Mouse (Mus musculus): ENCODE results near the gene Med20. TPM values are rescaled to one million over a fixed set of nuclear protein-coding genes. Genes with fewer than 3 reads are reported as not detected.
A peak's percentile ranks its signal among the peaks of the same experiment; 100 is the strongest.
"Not testable (repeated sequence)": the region's sequence is repeated elsewhere in the genome, so short reads cannot be mapped to it uniquely, and the experiment has no call there.

Gene Med20
- polyA plus RNA-seq, 2 experiments = 23.1 to 23.2 TPM

DNA sequence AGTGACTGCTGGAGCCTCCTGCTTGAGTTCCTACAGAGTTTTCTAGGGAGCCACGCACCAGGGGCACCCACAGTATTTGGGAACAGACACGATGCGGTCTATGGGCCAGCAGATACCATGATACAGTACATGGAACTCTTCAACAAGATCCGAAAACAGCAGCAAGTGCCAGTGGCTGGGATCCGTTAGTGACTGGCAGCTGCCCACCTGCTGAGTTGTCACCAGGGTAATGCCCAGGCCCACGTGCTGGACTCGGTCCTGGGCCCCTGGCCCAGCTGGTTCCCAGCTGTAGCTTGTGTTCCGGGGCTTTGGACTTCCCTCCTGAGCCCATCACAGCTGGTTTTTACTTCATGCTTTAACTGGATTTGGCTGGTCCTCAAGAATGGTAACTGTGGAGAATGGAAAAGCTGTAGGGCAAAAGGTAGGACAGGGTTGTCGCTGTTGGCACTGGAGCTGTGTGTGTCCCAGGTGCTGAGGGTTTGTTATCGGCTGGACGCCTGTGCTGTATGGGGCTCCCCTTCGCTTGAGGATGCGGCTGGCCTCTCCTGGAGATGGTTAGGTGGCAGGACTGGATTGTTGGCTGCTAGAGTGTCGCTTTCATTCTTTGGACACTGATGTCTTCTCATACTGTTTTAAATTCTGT is 11.7 kb downstream of the Med20 start:
- 92% methylated on average over 14 of the region's 14 CpGs for WGBS (ENCODE audit: insufficient replicate concordance)
- Histone ChIP-seq H3K4me1 (replicated peaks; ENCODE audit: control insufficient read depth in 2 of 2, insufficient read depth in 2 of 2, low read length in 1 of 2) (peaks cover 7 to 15% of the 10 kb centered on the region in 2 experiments), H3K27me3 (ENCODE audit: control insufficient read depth, insufficient read depth, low read length) (no peaks in the 10 kb centered on the region), H3K9ac (replicated peaks) (no peak overlapping the region), H3K36me3 (replicated peaks; ENCODE audit: control insufficient read depth, insufficient read depth, low read depth) (peaks cover 59% of the 10 kb centered on the region), H3K27ac (no peak overlapping the region), H3K9me3 (ENCODE audit: control insufficient read depth, low read length) (no peaks in the 10 kb centered on the region), H3K4me3 (ENCODE audit: insufficient read depth in 1 of 2, low read depth in 2 of 2, low read length in 2 of 2) (no peak overlapping the region), H3K4me2 (ENCODE audit: low read depth) (no peak overlapping the region)
- TF ChIP-seq EP300 (IDR thresholded peaks at IDR 0.05; ENCODE audit: low read depth) = no peak
- no peak for TF ChIP-seq CTCF (IDR thresholded peaks at IDR 0.05; ENCODE audit: low read depth)
- no peak for ATAC-seq (ENCODE audit: insufficient read depth)
- DNase-seq (ENCODE audit: low read depth in 3 of 3, low spot score in 3 of 3) = no peak

GRCm38 (mm10) chr17:47624572-47624971 is 13.2 kb downstream of the Med20 start:
- H3K27me3 ChIP-seq (ENCODE audit: control insufficient read depth, insufficient read depth, low read length); H3K4me1 ChIP-seq (replicated peaks; ENCODE audit: control insufficient read depth in 2 of 2, insufficient read depth in 2 of 2, low read length in 1 of 2); H3K9me3 ChIP-seq (ENCODE audit: control insufficient read depth, low read length); H3K9ac ChIP-seq (replicated peaks); H3K4me2 ChIP-seq (ENCODE audit: low read depth); ATAC-seq (ENCODE audit: insufficient read depth); H3K4me3 ChIP-seq (ENCODE audit: insufficient read depth in 1 of 2, low read depth in 2 of 2, low read length in 2 of 2); DNase-seq (ENCODE audit: low read depth in 3 of 3, low spot score in 3 of 3); H3K27ac ChIP-seq: not testable (repeated sequence)
- 0 out of 2 replicates have a peak, but pooled peaks have one; percentile 18 for TF ChIP-seq CTCF (IDR thresholded peaks at IDR 0.05; ENCODE audit: low read depth)
- 92% methylated on average over 5 of the region's 5 CpGs for WGBS (ENCODE audit: insufficient replicate concordance)
- H3K36me3 ChIP-seq (replicated peaks; ENCODE audit: control insufficient read depth, insufficient read depth, low read depth) = peaks cover 59% of the 10 kb centered on the region

- DNase-seq (ENCODE audit: low read depth in 3 of 3, low spot score in 3 of 3) (no peak), ATAC-seq (ENCODE audit: insufficient read depth) (no peak)
- TF ChIP-seq EP300 (IDR thresholded peaks at IDR 0.05; ENCODE audit: low read depth) = no peak
- no peak for TF ChIP-seq CTCF (IDR thresholded peaks at IDR 0.05; ENCODE audit: low read depth)
- Histone ChIP-seq H3K27ac (no peak overlapping the region), H3K9me3 (ENCODE audit: control insufficient read depth, low read length) (no peaks in the 10 kb centered on the region), H3K4me1 (replicated peaks; ENCODE audit: control insufficient read depth in 2 of 2, insufficient read depth in 2 of 2, low read length in 1 of 2) (peaks cover 3 to 7% of the 10 kb centered on the region in 2 experiments; a peak in 2 of 4 replicates), H3K36me3 (replicated peaks; ENCODE audit: control insufficient read depth, insufficient read depth, low read depth) (peaks cover 54% of the 10 kb centered on the region), H3K9ac (replicated peaks) (no peak overlapping the region; the same call in 1 of the 2 replicates), H3K4me3 (ENCODE audit: insufficient read depth in 1 of 2, low read depth in 2 of 2, low read length in 2 of 2) (no peak overlapping the region), H3K27me3 (ENCODE audit: control insufficient read depth, insufficient read depth, low read length) (no peaks in the 10 kb centered on the region), H3K4me2 (ENCODE audit: low read depth) (no peak overlapping the region)
- 97% methylated on average over 2 of the region's 2 CpGs for WGBS (ENCODE audit: insufficient replicate concordance)
Measured at GRCm38 (mm10) chr17:47625088-47625487, 13.7 kb downstream of the Med20 start.

- H3K4me2 ChIP-seq (ENCODE audit: low read depth) = no peak overlapping the region
- H3K4me3 ChIP-seq (ENCODE audit: insufficient read depth in 1 of 2, low read depth in 2 of 2, low read length in 2 of 2) = no peak overlapping the region
- no peak overlapping the region for H3K9ac ChIP-seq (replicated peaks)
- H3K36me3 ChIP-seq (replicated peaks; ENCODE audit: control insufficient read depth, insufficient read depth, low read depth) = peaks cover 48% of the 10 kb centered on the region
- no peak for DNase-seq (ENCODE audit: low read depth in 3 of 3, low spot score in 3 of 3)
- peaks cover 5 to 15% of the 10 kb centered on the region in 2 experiments for H3K4me1 ChIP-seq (replicated peaks; ENCODE audit: control insufficient read depth in 2 of 2, insufficient read depth in 2 of 2, low read length in 1 of 2)
- H3K27ac ChIP-seq = no peak overlapping the region; the same call in 1 of the 2 replicates
- no peaks in the 10 kb centered on the region for H3K27me3 ChIP-seq (ENCODE audit: control insufficient read depth, insufficient read depth, low read length)
- TF ChIP-seq CTCF (IDR thresholded peaks at IDR 0.05; ENCODE audit: low read depth) = no peak
- TF ChIP-seq EP300 (IDR thresholded peaks at IDR 0.05; ENCODE audit: low read depth) = no peak
- 90% methylated on average over 5 of the region's 5 CpGs for WGBS (ENCODE audit: insufficient replicate concordance)
- H3K9me3 ChIP-seq (ENCODE audit: control insufficient read depth, low read length) = no peaks in the 10 kb centered on the region
- no peak for ATAC-seq (ENCODE audit: insufficient read depth)
Measured at GRCm38 (mm10) chr17:47626031-47626430, 14.6 kb downstream of the Med20 start.

DNA sequence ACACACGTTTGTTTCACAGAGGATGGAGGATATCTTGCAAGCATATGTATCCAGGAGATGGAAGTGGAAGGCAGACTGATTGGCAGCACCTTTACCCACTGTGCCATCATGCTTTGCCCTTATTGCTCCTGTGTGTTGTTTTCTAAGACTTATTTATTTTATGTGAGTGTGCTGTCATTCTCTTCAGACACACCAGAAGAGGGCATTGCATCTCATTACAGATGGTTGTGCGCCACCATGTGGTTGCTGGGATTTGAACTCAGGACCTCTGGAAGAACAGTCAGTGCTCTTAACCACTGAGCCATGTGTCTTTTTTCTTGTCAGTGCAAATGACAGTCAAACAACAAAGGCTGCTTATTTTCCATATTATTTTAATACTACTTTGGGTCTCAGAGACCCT is 16.4 kb downstream of the Med20 start:
- no peak for TF ChIP-seq EP300 (IDR thresholded peaks at IDR 0.05; ENCODE audit: low read depth)
- peak; percentile 74 for TF ChIP-seq CTCF (IDR thresholded peaks at IDR 0.05; ENCODE audit: low read depth)
- H3K4me1 ChIP-seq (replicated peaks; ENCODE audit: control insufficient read depth in 2 of 2, insufficient read depth in 2 of 2, low read length in 1 of 2) = peaks cover 11 to 26% of the 10 kb centered on the region in 2 experiments
- no peaks in the 10 kb centered on the region for H3K9me3 ChIP-seq (ENCODE audit: control insufficient read depth, low read length)
- no peak for DNase-seq (ENCODE audit: low read depth in 3 of 3, low spot score in 3 of 3)
- H3K27me3 ChIP-seq (ENCODE audit: control insufficient read depth, insufficient read depth, low read length) = no peaks in the 10 kb centered on the region
- peak overlapping the region; percentile 91 for H3K27ac ChIP-seq
- H3K4me2 ChIP-seq (ENCODE audit: low read depth) = peak overlapping the region; percentile 100
- peak overlapping the region; percentile 64 to 97; a peak in 3 of 4 replicates for H3K4me3 ChIP-seq (ENCODE audit: insufficient read depth in 1 of 2, low read depth in 2 of 2, low read length in 2 of 2)
- H3K9ac ChIP-seq (replicated peaks) = peak overlapping the region; percentile 92
- no peak for ATAC-seq (ENCODE audit: insufficient read depth)
- H3K36me3 ChIP-seq (replicated peaks; ENCODE audit: control insufficient read depth, insufficient read depth, low read depth) = peaks cover 32% of the 10 kb centered on the region
- 84% methylated on average over 2 of the region's 2 CpGs for WGBS (ENCODE audit: insufficient replicate concordance)

Measured in liver, embryonic 14.5 days (tissue).